Mouse (Mus musculus): ENCODE results near the gene Arhgap10.
"Not testable (repeated sequence)": the region's sequence is repeated elsewhere in the genome, so short reads cannot be mapped to it uniquely, and the experiment has no call there.

DNA sequence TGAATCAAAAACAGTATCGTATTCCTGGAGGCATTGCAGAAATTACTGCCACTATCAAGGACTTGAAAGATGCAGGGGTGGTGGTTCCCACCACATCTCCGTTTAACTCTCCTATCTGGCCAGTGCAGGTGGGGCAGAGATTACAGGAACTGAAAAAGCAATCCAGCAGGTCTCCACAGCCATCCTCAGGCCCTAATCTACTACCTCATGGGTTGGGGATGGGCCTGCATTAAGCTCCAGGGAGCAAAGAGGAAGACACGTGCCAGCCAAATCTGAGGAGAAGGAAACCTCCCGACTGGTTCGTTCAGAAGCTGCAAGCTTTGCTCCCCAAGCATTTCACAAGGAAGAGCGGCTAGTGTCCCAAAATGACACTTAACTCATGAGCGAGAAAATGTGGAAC is 195.0 kb downstream of the Arhgap10 start:
- not testable (repeated sequence) for TF ChIP-seq CTCF, POLR2A (IDR thresholded peaks at IDR 0.05; ENCODE audit: extremely low read depth, insufficient read depth, low read length)
